Mouse (Mus musculus) erythroblast, embryonic 14.5 days (primary cell): ENCODE results near the gene Mmd2. TPM values are rescaled to one million over a fixed set of nuclear protein-coding genes. Genes with fewer than 3 reads are reported as not detected.

Source experiments
- H3K27me3 ChIP-seq: 2 replicates; pipeline ENCODE4 v1.6.1; 2012; ENCODE audit warnings: inconsistent platforms; ENCODE audit not compliant: control insufficient read depth
- H3K36me3 ChIP-seq: 2 replicates; pipeline ENCODE4 v1.6.1; 2012; ENCODE audit warnings: mild to moderate bottlenecking, inconsistent platforms; ENCODE audit not compliant: control insufficient read depth
- H3K4me1 ChIP-seq: 2 replicates; pipeline ENCODE4 v1.6.1; 2012; ENCODE audit warnings: inconsistent platforms; ENCODE audit not compliant: control insufficient read depth
- H3K4me3 ChIP-seq: replicated peaks from 2 replicates; pipeline ENCODE3; 2012; ENCODE audit warnings: moderate library complexity, mild to moderate bottlenecking, inconsistent platforms
- H3K9me3 ChIP-seq: 2 replicates; pipeline ENCODE4 v1.6.1; 2012; ENCODE audit warnings: low read length, inconsistent platforms, mixed read lengths; ENCODE audit not compliant: control insufficient read depth
- GATA1 ChIP-seq: IDR thresholded peaks from 2 replicates; pipeline ENCODE4 v1.6.1; 2012; ENCODE audit warnings: low read length, inconsistent platforms, mixed read lengths
- TAL1 ChIP-seq: IDR thresholded peaks from 3 replicates; pipeline ENCODE4 v1.6.1; 2012; ENCODE audit warnings: low read length, inconsistent platforms, mixed read lengths
- polyA plus RNA-seq: library from polyadenylated mRNA; stranded (reverse); fragments of >175 nt; gene quantifications from 2 replicates; pipeline ENCODE4 v1.2.3, GENCODE M21; 2012

Mmd2 gene
- polyA plus RNA-seq, 1 experiment, result not detected

GRCm38 (mm10) chr5:142615638-142616037 lies 7.0 kb upstream of the Mmd2 start:
- TF ChIP-seq TAL1, result no peak
- no peak for TF ChIP-seq GATA1
- Histone ChIP-seq H3K4me3 (no peak overlapping the region), H3K27me3 (peaks cover 4% of the 10 kb centered on the region), H3K36me3 (no peaks in the 10 kb centered on the region), H3K9me3 (no peaks in the 10 kb centered on the region), H3K4me1 (no peaks in the 10 kb centered on the region)

DNA sequence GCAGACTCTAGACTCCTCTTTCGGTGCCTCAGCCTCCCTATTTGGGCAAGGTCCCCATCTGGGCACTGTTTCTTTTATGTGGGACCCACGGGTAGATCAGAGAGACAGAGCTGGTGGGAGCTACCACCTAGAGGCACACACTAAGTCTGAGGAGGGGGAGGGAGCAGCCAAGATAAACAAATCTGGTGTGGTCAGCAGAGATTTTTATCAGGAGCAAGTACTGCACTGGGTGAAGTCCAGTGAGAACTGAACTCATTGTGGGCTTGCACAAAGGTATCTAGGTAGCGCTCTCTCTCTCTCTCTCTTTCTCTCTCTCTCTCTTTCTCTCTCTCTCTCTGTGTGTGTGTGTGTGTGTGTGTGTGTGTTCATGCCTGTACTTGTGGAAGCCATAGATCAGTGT lies 5.9 kb upstream of the Mmd2 start:
- TF ChIP-seq GATA1 (no peak), TAL1 (no peak)
- Histone ChIP-seq H3K4me3 (no peak overlapping the region), H3K36me3 (no peaks in the 10 kb centered on the region), H3K4me1 (no peaks in the 10 kb centered on the region), H3K27me3 (peaks cover 14% of the 10 kb centered on the region), H3K9me3 (no peaks in the 10 kb centered on the region)

GRCm38 (mm10) chr5:142610362-142610761 lies 1.8 kb upstream of the Mmd2 start:
- Histone ChIP-seq H3K27me3 (peaks cover 36% of the 10 kb centered on the region), H3K9me3 (no peaks in the 10 kb centered on the region), H3K4me1 (no peaks in the 10 kb centered on the region), H3K36me3 (no peaks in the 10 kb centered on the region), H3K4me3 (no peak overlapping the region)
- TF ChIP-seq TAL1, result no peak

- no peaks in the 10 kb centered on the region for H3K4me1 ChIP-seq
- no peak for TF ChIP-seq GATA1
- TF ChIP-seq TAL1, result no peak
- H3K9me3 ChIP-seq, result no peaks in the 10 kb centered on the region
- H3K27me3 ChIP-seq, result peaks cover 36% of the 10 kb centered on the region
- no peaks in the 10 kb centered on the region for H3K36me3 ChIP-seq
- no peak overlapping the region for H3K4me3 ChIP-seq
Observed at GRCm38 (mm10) chr5:142608989-142609325, 357 bp upstream of the Mmd2 start.

- Histone ChIP-seq H3K9me3 (no peaks in the 10 kb centered on the region), H3K27me3 (peaks cover 33% of the 10 kb centered on the region), H3K36me3 (no peaks in the 10 kb centered on the region), H3K4me1 (no peaks in the 10 kb centered on the region), H3K4me3 (no peak overlapping the region)
- TF ChIP-seq TAL1, result no peak
Observed at GRCm38 (mm10) chr5:142605288-142605687, 3.3 kb downstream of the Mmd2 start.

DNA sequence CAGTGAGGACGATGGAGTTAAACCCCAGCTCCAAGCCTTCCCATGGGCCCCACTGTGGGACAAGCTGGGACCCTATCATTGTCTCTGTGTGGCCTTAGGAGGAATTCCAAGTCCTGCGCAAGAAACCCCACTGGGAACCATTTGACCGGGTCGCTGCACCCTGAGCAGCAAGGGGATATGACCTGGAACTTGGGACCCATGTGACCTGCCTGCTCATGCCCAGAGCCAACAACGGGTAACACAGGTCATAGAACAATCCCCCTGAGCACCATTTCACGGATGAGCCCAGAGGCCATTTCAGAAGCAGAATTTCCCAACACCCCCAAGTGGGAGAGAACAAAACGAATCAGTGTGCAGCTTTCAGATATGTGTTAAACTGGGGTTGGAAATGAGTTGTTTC lies 4.2 kb downstream of the Mmd2 start:
- no peak overlapping the region for H3K4me3 ChIP-seq
- no peaks in the 10 kb centered on the region for H3K9me3 ChIP-seq
- no peak for TF ChIP-seq TAL1
- TF ChIP-seq GATA1, result no peak
- H3K36me3 ChIP-seq, result no peaks in the 10 kb centered on the region
- H3K27me3 ChIP-seq, result peaks cover 25% of the 10 kb centered on the region
- H3K4me1 ChIP-seq, result no peaks in the 10 kb centered on the region

DNA sequence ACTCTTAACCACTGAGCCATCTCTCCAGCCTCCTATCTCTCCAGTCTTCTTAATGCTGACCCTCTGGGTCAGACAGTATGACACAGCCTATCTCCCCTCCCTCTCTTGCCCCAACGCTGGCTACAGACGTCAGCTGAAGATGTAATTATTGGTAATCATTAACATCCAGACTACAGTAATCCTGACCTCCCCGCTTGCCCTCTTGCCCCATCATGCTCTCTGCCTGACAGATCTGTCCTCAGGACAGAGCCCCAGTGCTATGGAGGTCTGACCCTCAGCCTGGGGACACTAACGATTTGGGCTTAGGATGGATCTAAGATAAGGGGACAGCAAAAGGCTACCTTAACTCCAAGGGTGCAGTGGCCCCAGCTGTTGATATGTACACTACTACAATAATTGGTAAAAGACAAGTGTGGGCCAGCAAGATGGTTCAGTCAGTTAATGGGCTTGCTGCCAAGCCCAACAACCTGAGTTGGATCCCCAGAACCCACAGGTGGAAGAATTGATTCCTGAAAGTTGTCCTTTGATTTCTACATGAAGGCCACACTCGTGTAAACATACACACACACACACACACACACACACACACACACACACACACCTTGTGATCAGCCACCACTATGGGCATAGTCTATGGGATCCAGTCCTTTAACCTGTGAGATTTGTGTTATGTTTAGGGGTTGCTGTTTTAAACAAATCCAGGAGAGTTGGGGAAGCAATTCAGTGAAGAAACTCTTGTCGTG lies 10.8 kb downstream of the Mmd2 start:
- no peaks in the 10 kb centered on the region for H3K27me3 ChIP-seq
- no peak for TF ChIP-seq GATA1
- TF ChIP-seq TAL1, result no peak
- no peaks in the 10 kb centered on the region for H3K9me3 ChIP-seq
- H3K4me1 ChIP-seq, result no peaks in the 10 kb centered on the region
- H3K36me3 ChIP-seq, result no peaks in the 10 kb centered on the region
- no peak overlapping the region for H3K4me3 ChIP-seq

GRCm38 (mm10) chr5:142596723-142597122 lies 11.9 kb downstream of the Mmd2 start:
- Histone ChIP-seq H3K27me3 (no peaks in the 10 kb centered on the region), H3K4me1 (no peaks in the 10 kb centered on the region), H3K9me3 (no peaks in the 10 kb centered on the region), H3K36me3 (no peaks in the 10 kb centered on the region), H3K4me3 (no peak overlapping the region)
- TF ChIP-seq GATA1 (no peak), TAL1 (no peak)

DNA sequence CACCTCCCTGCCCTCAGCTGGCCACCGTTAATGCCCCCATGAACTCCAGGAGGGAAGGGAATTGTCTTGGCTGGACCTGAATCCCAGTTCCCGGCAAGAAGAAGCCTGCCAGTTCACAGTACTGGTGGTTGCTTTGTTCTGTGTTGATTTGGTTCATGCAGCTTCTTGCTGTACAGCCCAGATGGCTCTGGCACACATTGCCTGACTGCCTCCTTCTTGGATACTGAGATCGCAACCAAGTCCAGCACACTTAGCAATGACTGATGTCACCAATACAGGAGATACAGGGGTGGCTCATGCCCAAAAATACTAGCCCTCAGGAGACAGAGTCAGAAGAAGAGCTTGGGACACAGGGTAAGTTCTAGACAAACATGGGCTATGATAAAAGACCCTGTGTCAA lies 12.9 kb downstream of the Mmd2 start:
- Histone ChIP-seq H3K27me3 (no peaks in the 10 kb centered on the region), H3K9me3 (no peaks in the 10 kb centered on the region), H3K36me3 (no peaks in the 10 kb centered on the region), H3K4me3 (no peak overlapping the region), H3K4me1 (no peaks in the 10 kb centered on the region)
- TF ChIP-seq TAL1, result no peak
- no peak for TF ChIP-seq GATA1
